Mouse (Mus musculus): Measurements from ENCODE around the gene Insr.

GRCm38 (mm10) chr8:3311482-3311881 is 32.1 kb upstream of the Insr start:
- TF ChIP-seq TCF12 (IDR thresholded peaks at IDR 0.05; ENCODE audit: low read depth, low read length), result no peak
- no peak for TF ChIP-seq MYC (IDR thresholded peaks at IDR 0.05; ENCODE audit: low read depth, low read length)
- no peak for TF ChIP-seq POLR2A (IDR thresholded peaks at IDR 0.05; ENCODE audit: control insufficient read depth in 1 of 2, insufficient read depth in 1 of 2, low read depth in 1 of 2, low read length in 2 of 2, poor library complexity in 1 of 2)
